ENCODE assay signal across 29 mouse cellular contexts in the genomic region with DNA sequence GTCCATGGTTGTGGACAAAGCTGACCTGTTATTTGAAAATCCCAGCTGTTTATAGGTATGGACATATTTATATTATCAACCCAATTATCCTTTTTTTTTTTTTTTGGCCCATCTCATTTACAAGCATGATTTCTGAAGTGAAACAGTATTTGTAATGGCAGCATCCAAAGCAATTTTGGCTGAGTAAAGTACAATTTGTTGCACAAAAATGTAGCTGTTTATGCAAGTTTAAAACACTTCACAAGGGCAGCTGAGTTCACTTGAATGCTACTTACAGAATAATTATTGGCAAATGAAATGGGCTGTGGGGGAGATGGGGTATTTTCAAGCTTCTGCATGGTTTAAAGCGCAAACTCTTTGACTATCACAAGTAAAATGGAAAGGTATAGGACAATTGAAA. TPM values are rescaled to one million over a fixed set of nuclear protein-coding genes. Genes with fewer than 3 reads are reported as not detected.
DNase-seq lines count a peak whose midpoint lies in the region; ATAC-seq and TF ChIP-seq lines count a peak whose summit lies in the region.
"Had no signal": no experiment of that assay in that cellular context is flagged by ENCODE, and none has a peak within 500 bp of the region (broad histone marks: within the 10 kb centered on the region; RNA-seq: fewer than 3 reads in every experiment).

No protein-coding gene starts in this region.

- WGBS in liver, adult 2 months = 84% methylated on average over 1 of the region's 1 CpGs
- 86% methylated on average over 1 of the region's 1 CpGs for WGBS in liver, embryonic 12.5 days (ENCODE audit: insufficient replicate concordance)
- WGBS in lung, embryonic 15.5 days = 78% methylated on average over 1 of the region's 1 CpGs
- WGBS in lung, adult 2 months = 76% methylated on average over 1 of the region's 1 CpGs
- WGBS in lung, postnatal 0 days = 77% methylated on average over 1 of the region's 1 CpGs

- no peak for ATAC-seq in liver, embryonic 12.5 days
- ATAC-seq in lung, embryonic 15.5 days (ENCODE audit: borderline replicate concordance, extremely low read depth, low FRiP score, low TSS enrichment) = no peak
- peak; percentile 45; the same call in 1 of the 2 replicates for ATAC-seq in lung, postnatal 0 days
- ATAC-seq: activated CD4-positive, CD25-positive, alpha-beta regulatory T cell, adult 4 months; CD4-positive, CD25-positive, alpha-beta regulatory T cell, adult 4 months; forebrain, embryonic 14.5 days; Patski had no signal

- no peaks in the 10 kb centered on the region for H3K9me3 ChIP-seq in liver, embryonic 12.5 days (replicated peaks)
- H3K9me3 ChIP-seq in lung, embryonic 15.5 days = no peaks in the 10 kb centered on the region
- no peaks in the 10 kb centered on the region for H3K9me3 ChIP-seq in lung, postnatal 0 days (ENCODE audit: low read length)
- H3K9me3 ChIP-seq: embryonic facial prominence, embryonic 13.5 days; embryonic facial prominence, embryonic 15.5 days; forebrain, embryonic 10.5 days; forebrain, embryonic 12.5 days; G1E had no signal

- H3K27me3 ChIP-seq in liver, adult 2 months (ENCODE audit: control insufficient read depth, insufficient read depth, low read length) = no peaks in the 10 kb centered on the region
- no peaks in the 10 kb centered on the region for H3K27me3 ChIP-seq in liver, embryonic 12.5 days (replicated peaks)
- no peaks in the 10 kb centered on the region for H3K27me3 ChIP-seq in lung, embryonic 15.5 days
- no peaks in the 10 kb centered on the region for H3K27me3 ChIP-seq in lung, postnatal 0 days (replicated peaks; ENCODE audit: insufficient read depth, low read length)
- H3K27me3 ChIP-seq: CH12.LX; embryonic facial prominence, embryonic 13.5 days; embryonic facial prominence, embryonic 15.5 days; forebrain, embryonic 12.5 days; Patski had no signal

- no peaks in the 10 kb centered on the region for H3K36me3 ChIP-seq in liver, adult 2 months (ENCODE audit: control insufficient read depth, insufficient read depth, low read length)
- no peaks in the 10 kb centered on the region for H3K36me3 ChIP-seq in liver, embryonic 12.5 days
- peaks cover 24% of the 10 kb centered on the region for H3K36me3 ChIP-seq in lung, embryonic 15.5 days
- no peaks in the 10 kb centered on the region for H3K36me3 ChIP-seq in lung, postnatal 0 days (ENCODE audit: insufficient read depth, low read length)
- H3K36me3 ChIP-seq: embryonic facial prominence, embryonic 15.5 days; G1E had no signal

- no peaks in the 10 kb centered on the region for H3K79me2 ChIP-seq in liver, adult 2 months (ENCODE audit: control insufficient read depth, insufficient read depth, low read length)

- 0 out of 2 replicates have a peak, but pooled peaks have one; percentile 22 for TF ChIP-seq EP300 in lung, postnatal 0 days (IDR thresholded peaks at IDR 0.05)

- peak; percentile 25 for DNase-seq in liver, adult 2 months (ENCODE audit: extremely low read depth, low read depth, low spot score)
- DNase-seq in lung, adult 2 months = no peak
- DNase-seq in lung, postnatal 0 days (ENCODE audit: low spot score) = peak; percentile 72
- no peak for DNase-seq in lung, postnatal 10 days
- DNase-seq in adipocyte (ENCODE audit: low spot score) = peak; percentile 46
- DNase-seq: adrenal gland, adult 2 months; adrenal gland, postnatal 10 days; adrenal gland, postnatal 25 days; B cell, adult 2 months; cerebellum, adult 11 months; cerebellum, adult 18-20 months; cerebellum, adult 8-10 months; cerebellum, adult 9-11 months; cerebellum, postnatal 14 days; cerebellum, postnatal 36 days; embryo, embryonic 11 days had no signal

- no peak overlapping the region for H3K4me3 ChIP-seq in liver, adult 2 months (ENCODE audit: insufficient read depth, low read depth, low read length)
- no peak overlapping the region for H3K4me3 ChIP-seq in liver, embryonic 12.5 days
- H3K4me3 ChIP-seq in lung, embryonic 15.5 days = no peak overlapping the region
- H3K4me3 ChIP-seq in lung, adult 2 months (replicated peaks; ENCODE audit: extremely low read depth, low read depth, low read length) = no peak overlapping the region
- no peak overlapping the region for H3K4me3 ChIP-seq in lung, postnatal 0 days (ENCODE audit: low read depth, low read length)
- H3K4me3 ChIP-seq: embryonic facial prominence, embryonic 13.5 days; embryonic facial prominence, embryonic 15.5 days; erythroblast, embryonic 14.5 days; forebrain, embryonic 10.5 days; forebrain, embryonic 12.5 days had no signal

- no peak overlapping the region for H3K4me2 ChIP-seq in liver, embryonic 12.5 days
- no peak overlapping the region for H3K4me2 ChIP-seq in lung, embryonic 15.5 days
- no peak overlapping the region for H3K4me2 ChIP-seq in lung, postnatal 0 days (replicated peaks; ENCODE audit: low read depth, low read length)
- H3K4me2 ChIP-seq: embryonic facial prominence, embryonic 13.5 days; embryonic facial prominence, embryonic 15.5 days; forebrain, embryonic 12.5 days had no signal

- no peaks in the 10 kb centered on the region for H3K4me1 ChIP-seq in liver, adult 2 months (ENCODE audit: control insufficient read depth, insufficient read depth, low read length)
- H3K4me1 ChIP-seq in liver, embryonic 12.5 days = no peaks in the 10 kb centered on the region
- H3K4me1 ChIP-seq in lung, embryonic 15.5 days = peaks cover 21% of the 10 kb centered on the region
- H3K4me1 ChIP-seq in lung, adult 2 months (ENCODE audit: control insufficient read depth, insufficient read depth, low read length) = no peaks in the 10 kb centered on the region
- H3K4me1 ChIP-seq in lung, postnatal 0 days (ENCODE audit: insufficient read depth, low read depth, low read length) = no peaks in the 10 kb centered on the region
- H3K4me1 ChIP-seq: forebrain, embryonic 10.5 days; forebrain, embryonic 12.5 days had no signal

- no peak overlapping the region for H3K27ac ChIP-seq in liver, adult 2 months (replicated peaks; ENCODE audit: insufficient read depth, low read depth, low read length)
- H3K27ac ChIP-seq in liver, embryonic 12.5 days = no peak overlapping the region
- peak overlapping the region; percentile 61 for H3K27ac ChIP-seq in lung, embryonic 15.5 days
- no peak overlapping the region for H3K27ac ChIP-seq in lung, postnatal 0 days (ENCODE audit: low read length)
- H3K27ac ChIP-seq: embryonic facial prominence, embryonic 13.5 days; embryonic facial prominence, embryonic 15.5 days; forebrain, embryonic 10.5 days; forebrain, embryonic 12.5 days had no signal

- TF ChIP-seq POLR2A in liver, adult 2 months (IDR thresholded peaks at IDR 0.05; ENCODE audit: extremely low read depth, insufficient read depth, low read length) = no peak
- TF ChIP-seq POLR2A in lung, adult 2 months (IDR thresholded peaks at IDR 0.05; ENCODE audit: borderline replicate concordance, extremely low read depth, low read depth, low read length) = no peak

- TF ChIP-seq CTCF in liver, adult 2 months (IDR thresholded peaks at IDR 0.05; ENCODE audit: low read depth, low read length) = no peak
- no peak for TF ChIP-seq CTCF in lung, adult 2 months (IDR thresholded peaks at IDR 0.05; ENCODE audit: insufficient read depth, low read length)
- TF ChIP-seq CTCF in lung, postnatal 0 days (IDR thresholded peaks at IDR 0.05) = no peak

- H3K9ac ChIP-seq in liver, adult 2 months (ENCODE audit: low read depth, low read length) = no peak overlapping the region
- H3K9ac ChIP-seq in liver, embryonic 12.5 days = no peak overlapping the region
- H3K9ac ChIP-seq in lung, embryonic 15.5 days = no peak overlapping the region
- H3K9ac ChIP-seq in lung, postnatal 0 days (replicated peaks; ENCODE audit: low read depth) = no peak overlapping the region
- H3K9ac ChIP-seq: embryonic facial prominence, embryonic 13.5 days; embryonic facial prominence, embryonic 15.5 days; forebrain, embryonic 12.5 days had no signal

RNA-seq across cellular contexts. Expression of a gene that starts 51.9 kb away (rescaled TPM):
- total RNA-seq in liver, adult 2 months (2014; rRNA removed) = 13.4 and 16.8 TPM in 2 replicates
- polyA plus RNA-seq in liver, adult 2 months (2012; rRNA removed) = 8.6 and 10.9 TPM in 2 replicates
- polyA plus RNA-seq in liver, embryonic 12.5 days (2016; fragmentation: Nextera tagmentation; extraction: Ambion mirVana) = 199 and 210 TPM in 2 replicates
- 164 and 176 TPM in 2 replicates for polyA plus RNA-seq in lung, embryonic 15.5 days (2015; fragmentation: Nextera tagmentation; extraction: Ambion mirVana)
- 15.1 and 21.2 TPM in 2 replicates for polyA plus RNA-seq in lung, adult 2 months (2012; rRNA removed)
- polyA plus RNA-seq in lung, postnatal 0 days (2015; fragmentation: Nextera tagmentation; extraction: Ambion mirVana) = 40.1 and 40.5 TPM in 2 replicates

Comparison
In these comparisons a context has a peak if more than half of its experiments do, and no peak if none do; other contexts are left out.
1. DNase-seq: peak in liver, adult 2 months (single experiment), lung, postnatal 0 days (single experiment) and adipocyte (single experiment); none in lung, adult 2 months (single experiment) and lung, postnatal 10 days (single experiment).